Mouse (Mus musculus): ENCODE data around the gene Ptprg. TPM values are rescaled to one million over a fixed set of nuclear protein-coding genes. Genes with fewer than 3 reads are reported as not detected.

Gene Ptprg
- polyA plus RNA-seq, 2 experiments = 0.69 to 1.4 TPM

DNA sequence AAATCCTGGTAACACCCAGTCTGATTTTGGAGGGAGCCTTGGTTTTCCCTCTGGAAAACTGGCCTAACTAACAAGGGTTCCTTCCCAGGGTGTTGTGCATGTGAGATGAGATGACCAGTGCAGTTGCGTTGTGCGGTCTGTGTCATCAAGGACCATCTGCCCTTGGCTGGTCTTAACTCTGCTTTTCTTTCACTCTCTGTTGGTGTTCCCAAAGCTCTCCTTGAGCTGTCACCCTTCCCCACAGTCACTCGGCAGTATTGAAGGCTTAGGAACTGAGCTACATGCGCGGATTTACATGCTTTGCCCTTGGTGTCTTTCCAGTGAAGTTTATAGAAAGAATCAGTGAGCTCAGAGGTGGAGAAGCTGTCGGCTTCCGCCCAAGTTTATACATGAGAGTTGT lies 170.5 kb downstream of the Ptprg start:
- H3K36me3 ChIP-seq (replicated peaks; ENCODE audit: control insufficient read depth, insufficient read depth, low read depth) = no peaks in the 10 kb centered on the region
- TF ChIP-seq CTCF (IDR thresholded peaks at IDR 0.05; ENCODE audit: low read depth) (no peak), EP300 (IDR thresholded peaks at IDR 0.05; ENCODE audit: low read depth) (no peak)
- H3K4me1 ChIP-seq (replicated peaks; ENCODE audit: control insufficient read depth in 2 of 2, insufficient read depth in 2 of 2, low read length in 1 of 2) = no peaks in the 10 kb centered on the region
- ATAC-seq (ENCODE audit: insufficient read depth) (no peak), DNase-seq (ENCODE audit: low read depth in 3 of 3, low spot score in 3 of 3) (no peak)
- H3K9me3 ChIP-seq (ENCODE audit: control insufficient read depth, low read length) = no peaks in the 10 kb centered on the region
- no peak overlapping the region for H3K4me3 ChIP-seq (ENCODE audit: insufficient read depth in 1 of 2, low read depth in 2 of 2, low read length in 2 of 2)
- 62% methylated on average over 7 of the region's 7 CpGs for WGBS (ENCODE audit: insufficient replicate concordance)
- no peak overlapping the region for H3K27ac ChIP-seq
- no peak overlapping the region for H3K9ac ChIP-seq (replicated peaks)
- H3K27me3 ChIP-seq (ENCODE audit: control insufficient read depth, insufficient read depth, low read length) = no peaks in the 10 kb centered on the region
- no peak overlapping the region for H3K4me2 ChIP-seq (ENCODE audit: low read depth)

DNA sequence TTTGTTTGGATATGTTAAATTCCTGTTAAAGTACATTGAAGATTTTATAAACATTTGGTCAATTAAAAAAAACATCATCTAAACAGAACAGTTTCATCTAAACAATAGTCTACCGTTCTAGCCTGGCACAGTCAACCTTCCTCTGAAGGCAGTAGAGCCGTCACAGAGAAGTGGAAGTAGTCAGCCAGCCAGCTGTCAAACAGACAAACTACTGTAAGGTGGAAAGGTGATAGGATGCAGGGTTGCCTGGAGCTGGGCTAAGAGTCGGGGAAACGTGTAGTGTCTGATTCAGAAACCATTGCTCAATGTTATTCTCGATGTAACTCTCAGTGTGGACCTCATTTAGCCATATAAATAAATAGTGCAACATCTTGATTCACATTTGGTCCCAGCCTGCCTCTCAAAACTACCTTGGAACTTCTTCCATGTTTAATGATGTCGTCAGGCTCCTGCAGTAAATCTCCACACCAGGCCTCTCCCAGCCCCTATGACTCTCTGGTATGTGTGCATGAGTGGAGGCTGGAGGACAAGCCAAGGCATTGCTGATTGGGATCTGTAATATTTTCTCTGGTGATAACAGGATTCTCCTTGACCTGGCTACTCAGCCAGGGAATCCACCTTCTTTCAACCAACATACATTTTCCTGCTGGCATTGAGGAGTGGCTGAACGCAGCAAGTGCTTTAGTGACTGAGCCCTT lies 178.0 kb downstream of the Ptprg start:
- no peak for DNase-seq (ENCODE audit: low read depth in 3 of 3, low spot score in 3 of 3)
- Histone ChIP-seq H3K36me3 (replicated peaks; ENCODE audit: control insufficient read depth, insufficient read depth, low read depth) (no peaks in the 10 kb centered on the region), H3K4me2 (ENCODE audit: low read depth) (no peak overlapping the region), H3K27me3 (ENCODE audit: control insufficient read depth, insufficient read depth, low read length) (no peaks in the 10 kb centered on the region), H3K27ac (no peak overlapping the region), H3K9me3 (ENCODE audit: control insufficient read depth, low read length) (no peaks in the 10 kb centered on the region), H3K4me1 (replicated peaks; ENCODE audit: control insufficient read depth in 2 of 2, insufficient read depth in 2 of 2, low read length in 1 of 2) (no peaks in the 10 kb centered on the region), H3K9ac (replicated peaks) (no peak overlapping the region), H3K4me3 (ENCODE audit: insufficient read depth in 1 of 2, low read depth in 2 of 2, low read length in 2 of 2) (no peak overlapping the region)
- TF ChIP-seq EP300 (IDR thresholded peaks at IDR 0.05; ENCODE audit: low read depth) (no peak), CTCF (IDR thresholded peaks at IDR 0.05; ENCODE audit: low read depth) (no peak)
- ATAC-seq (ENCODE audit: insufficient read depth) = no peak
- WGBS (ENCODE audit: insufficient replicate concordance) = 27% methylated on average over 7 of the region's 7 CpGs

DNA sequence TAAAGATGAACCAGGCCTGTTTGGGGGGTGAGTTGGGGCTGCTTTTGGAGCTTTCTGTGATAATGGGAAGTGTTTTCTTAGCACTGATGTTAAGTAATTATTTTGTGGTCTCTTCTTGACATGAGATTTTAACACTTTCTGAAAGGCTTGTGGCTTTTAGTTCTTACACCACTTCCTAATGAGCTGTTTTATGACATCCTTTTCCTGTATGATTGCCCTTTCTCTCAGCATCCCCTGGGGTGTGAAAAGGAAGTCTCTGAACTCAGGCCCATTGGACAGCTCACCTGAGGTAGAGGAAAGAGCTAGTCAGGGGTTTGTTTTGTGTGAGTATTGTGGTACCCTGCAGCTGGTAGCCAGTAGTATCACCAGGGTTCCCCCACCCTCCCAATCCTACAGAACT lies 179.0 kb downstream of the Ptprg start:
- Histone ChIP-seq H3K9ac (replicated peaks) (no peak overlapping the region), H3K4me1 (replicated peaks; ENCODE audit: control insufficient read depth in 2 of 2, insufficient read depth in 2 of 2, low read length in 1 of 2) (no peaks in the 10 kb centered on the region), H3K9me3 (ENCODE audit: control insufficient read depth, low read length) (no peaks in the 10 kb centered on the region), H3K4me2 (ENCODE audit: low read depth) (no peak overlapping the region), H3K27ac (no peak overlapping the region), H3K27me3 (ENCODE audit: control insufficient read depth, insufficient read depth, low read length) (no peaks in the 10 kb centered on the region), H3K36me3 (replicated peaks; ENCODE audit: control insufficient read depth, insufficient read depth, low read depth) (no peaks in the 10 kb centered on the region), H3K4me3 (ENCODE audit: insufficient read depth in 1 of 2, low read depth in 2 of 2, low read length in 2 of 2) (no peak overlapping the region)
- ATAC-seq (ENCODE audit: insufficient read depth) (no peak), DNase-seq (ENCODE audit: low read depth in 3 of 3, low spot score in 3 of 3) (no peak)
- TF ChIP-seq EP300 (IDR thresholded peaks at IDR 0.05; ENCODE audit: low read depth) (no peak), CTCF (IDR thresholded peaks at IDR 0.05; ENCODE audit: low read depth) (no peak)

DNA sequence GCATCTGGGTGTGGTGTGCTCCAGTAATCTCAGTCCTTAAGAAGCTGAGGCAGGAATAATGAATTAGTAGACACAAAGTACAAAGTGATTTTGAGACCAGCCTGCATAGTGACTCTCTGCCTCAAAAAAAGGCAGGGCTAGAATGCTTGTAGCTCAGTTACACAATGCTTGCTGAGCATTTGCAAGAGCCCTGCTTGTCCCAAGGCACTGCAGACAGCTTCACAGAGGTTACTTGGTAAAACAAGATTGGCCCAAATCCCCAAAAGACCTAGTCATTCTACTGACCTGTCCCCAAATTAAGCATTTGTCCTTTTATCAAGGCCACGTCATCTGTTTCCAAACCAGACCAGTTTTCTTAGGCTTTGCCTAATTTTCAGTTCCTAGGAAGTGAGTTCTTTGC lies 190.4 kb downstream of the Ptprg start:
- ATAC-seq (ENCODE audit: insufficient read depth) = no peak

DNA sequence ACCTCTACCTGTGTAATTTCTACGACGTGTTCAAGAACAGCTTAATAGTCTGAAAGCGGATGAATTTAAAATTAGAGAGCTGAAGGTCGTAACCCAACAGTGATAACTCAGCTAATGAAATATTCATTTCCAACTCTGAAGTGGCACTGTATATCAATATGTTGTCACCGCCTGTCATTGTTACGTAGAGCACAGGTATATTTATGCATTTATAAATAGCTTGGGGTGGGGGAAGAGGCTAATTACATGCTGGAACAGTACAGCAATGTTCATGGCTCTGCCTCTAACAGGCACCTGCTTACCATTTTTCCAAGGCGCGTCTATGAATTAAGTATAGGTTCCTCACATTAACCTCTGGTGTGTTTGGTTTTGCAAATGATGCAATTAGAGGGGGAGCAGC lies 199.3 kb downstream of the Ptprg start:
- no peak for TF ChIP-seq EP300 (IDR thresholded peaks at IDR 0.05; ENCODE audit: low read depth)
- TF ChIP-seq CTCF (IDR thresholded peaks at IDR 0.05; ENCODE audit: low read depth) = no peak
- H3K9ac ChIP-seq (replicated peaks) = no peak overlapping the region
- H3K4me1 ChIP-seq (replicated peaks; ENCODE audit: control insufficient read depth in 2 of 2, insufficient read depth in 2 of 2, low read length in 1 of 2) = no peaks in the 10 kb centered on the region
- no peak overlapping the region for H3K4me3 ChIP-seq (ENCODE audit: insufficient read depth in 1 of 2, low read depth in 2 of 2, low read length in 2 of 2)
- no peak for DNase-seq (ENCODE audit: low read depth in 3 of 3, low spot score in 3 of 3)
- ATAC-seq (ENCODE audit: insufficient read depth) = no peak
- no peaks in the 10 kb centered on the region for H3K27me3 ChIP-seq (ENCODE audit: control insufficient read depth, insufficient read depth, low read length)
- no peak overlapping the region for H3K27ac ChIP-seq
- 69% methylated on average over 8 of the region's 8 CpGs for WGBS (ENCODE audit: insufficient replicate concordance)
- no peaks in the 10 kb centered on the region for H3K9me3 ChIP-seq (ENCODE audit: control insufficient read depth, low read length)
- no peaks in the 10 kb centered on the region for H3K36me3 ChIP-seq (replicated peaks; ENCODE audit: control insufficient read depth, insufficient read depth, low read depth)
- H3K4me2 ChIP-seq (ENCODE audit: low read depth) = no peak overlapping the region

More for the DNA sequence above, 190.4 kb downstream of the Ptprg start:
- DNase-seq (ENCODE audit: low read depth in 3 of 3, low spot score in 3 of 3) = no peak
- Histone ChIP-seq H3K27me3 (ENCODE audit: control insufficient read depth, insufficient read depth, low read length) (no peaks in the 10 kb centered on the region), H3K4me3 (ENCODE audit: insufficient read depth in 1 of 2, low read depth in 2 of 2, low read length in 2 of 2) (no peak overlapping the region), H3K9ac (replicated peaks) (no peak overlapping the region), H3K4me2 (ENCODE audit: low read depth) (no peak overlapping the region), H3K27ac (no peak overlapping the region), H3K36me3 (replicated peaks; ENCODE audit: control insufficient read depth, insufficient read depth, low read depth) (no peaks in the 10 kb centered on the region), H3K9me3 (ENCODE audit: control insufficient read depth, low read length) (no peaks in the 10 kb centered on the region), H3K4me1 (replicated peaks; ENCODE audit: control insufficient read depth in 2 of 2, insufficient read depth in 2 of 2, low read length in 1 of 2) (no peaks in the 10 kb centered on the region)
- TF ChIP-seq CTCF (IDR thresholded peaks at IDR 0.05; ENCODE audit: low read depth) = no peak
- WGBS (ENCODE audit: insufficient replicate concordance) = 43% methylated on average over 1 of the region's 1 CpGs
